Mouse (Mus musculus) myocyte (in vitro differentiated cells): ENCODE measurements around the gene Gm14443. TPM values are rescaled to one million over a fixed set of nuclear protein-coding genes. Genes with fewer than 3 reads are reported as not detected.
"Not testable (repeated sequence)": the region's sequence is repeated elsewhere in the genome, so short reads cannot be mapped to it uniquely, and the experiment has no call there.

Experiments
- H3K27me3 ChIP-seq: one replicate; pipeline ENCODE4 v1.6.1; 2011; ENCODE audit not compliant: control insufficient read depth, insufficient read depth, insufficient read length
- H3K36me3 ChIP-seq: one replicate; pipeline ENCODE4 v1.6.1; 2011; ENCODE audit not compliant: control insufficient read depth, insufficient read depth
- H3K4me2 ChIP-seq: one replicate; pipeline ENCODE4 v1.6.1; 2011; ENCODE audit warnings: low read depth, control low read depth
- H3K4me3 ChIP-seq: one replicate; pipeline ENCODE4 v1.5.1; 2011; ENCODE audit warnings: mild to moderate bottlenecking, control low read depth, moderate library complexity
- H3K79me2 ChIP-seq: one replicate; pipeline ENCODE4 v1.6.1; 2011; ENCODE audit not compliant: control insufficient read depth, insufficient read depth
- H3ac ChIP-seq: one replicate; pipeline ENCODE4 v1.6.1; 2011; ENCODE audit not compliant: control insufficient read depth, insufficient read length
- CEBPB ChIP-seq: IDR thresholded peaks from 2 replicates; pipeline ENCODE4 v1.6.1; 2011; ENCODE audit warnings: mild to moderate bottlenecking, moderate library complexity; ENCODE audit not compliant: poor library complexity, insufficient read depth, severe bottlenecking
- E2F4 ChIP-seq: IDR thresholded peaks from one replicate; pipeline ENCODE4 v1.6.1; 2011; ENCODE audit warnings: mild to moderate bottlenecking, control low read depth, moderate library complexity; ENCODE audit not compliant: insufficient read depth
- MAX ChIP-seq: IDR thresholded peaks from one replicate; pipeline ENCODE4 v1.6.1; 2011; ENCODE audit warnings: low read depth, mild to moderate bottlenecking, control low read depth
- MYOD1 ChIP-seq, 3 experiments: IDR thresholded peaks; one replicate each; pipeline ENCODE4 v1.6.1; 2011; ENCODE audit warnings: control low read depth in 2 of 3, low read depth in 2 of 3, mild to moderate bottlenecking in 2 of 3, moderate library complexity in 1 of 3; ENCODE audit not compliant: insufficient read length in 2 of 3, control insufficient read depth in 1 of 3
- POLR2A ChIP-seq: IDR thresholded peaks from one replicate; pipeline ENCODE4 v1.6.1; 2011; ENCODE audit warnings: low read depth, mild to moderate bottlenecking, control low read depth, moderate library complexity; ENCODE audit not compliant: insufficient read length
- POLR2AphosphoS2 ChIP-seq: IDR thresholded peaks from one replicate; pipeline ENCODE4 v1.6.1; 2011; ENCODE audit warnings: low read depth, control low read depth; ENCODE audit not compliant: insufficient read length
- REST ChIP-seq: IDR thresholded peaks from one replicate; pipeline ENCODE4 v1.6.1; 2011; ENCODE audit warnings: mild to moderate bottlenecking, control low read depth, moderate library complexity; ENCODE audit not compliant: insufficient read depth, insufficient read length
- SRF ChIP-seq: IDR thresholded peaks from one replicate; pipeline ENCODE4 v1.6.1; 2011; ENCODE audit warnings: low read depth; ENCODE audit not compliant: control insufficient read depth, insufficient read length
- USF1 ChIP-seq: IDR thresholded peaks from one replicate; pipeline ENCODE4 v1.6.1; 2011; ENCODE audit warnings: low read depth, mild to moderate bottlenecking, control low read depth, moderate library complexity
- polyA plus RNA-seq: library from polyadenylated mRNA; unstranded; fragments of >200 nt; fragmentation: generic; extraction: Trizol; gene quantifications from one replicate; pipeline ENCODE4 v1.2.1, GENCODE M21; 2012; ENCODE audit warnings: missing spikeins

Gene Gm14443
- polyA plus RNA-seq: 0.12 TPM

DNA sequence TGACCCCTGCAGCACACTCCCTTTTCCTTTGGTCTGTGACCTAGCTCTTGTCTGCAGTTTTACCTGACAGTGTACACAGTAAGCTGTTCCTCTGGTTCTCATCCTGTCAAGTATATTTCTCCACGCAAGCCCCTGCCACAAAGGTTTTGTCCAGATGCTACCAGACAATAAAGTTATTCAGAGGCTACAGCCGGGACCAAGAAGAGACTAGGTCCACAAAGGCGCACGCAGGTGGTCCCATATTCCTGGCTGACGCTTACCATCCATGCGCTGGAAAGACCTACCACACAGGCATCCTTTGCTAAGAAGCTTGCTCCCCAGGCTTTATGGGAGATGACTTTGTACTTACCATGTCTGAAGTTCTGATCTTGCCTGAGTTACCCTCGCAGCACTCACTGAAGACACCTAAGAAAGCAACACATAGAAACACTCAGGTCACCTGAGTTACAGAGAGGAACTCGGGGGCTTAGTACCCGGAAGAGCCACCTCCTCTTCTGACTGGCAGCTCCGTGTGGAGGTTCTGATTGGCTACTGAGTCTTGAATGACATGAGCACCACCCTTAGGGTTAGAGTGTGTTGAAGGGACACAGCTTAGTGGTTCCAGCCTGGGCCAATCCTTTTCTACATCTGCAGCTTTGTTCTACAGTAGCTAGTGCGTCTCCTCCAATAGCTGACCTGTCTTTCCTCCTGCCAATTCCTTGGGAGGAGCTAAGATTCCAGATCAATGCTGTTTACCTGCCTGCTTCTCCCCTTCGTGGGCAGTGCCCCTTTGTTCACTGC is at the start of gene Gm14443:
Gm14443 (minus strand) TSS at position 471 of the 780 bp plus-strand sequence.
- H3K79me2 ChIP-seq, H3K36me3 ChIP-seq, H3K27me3 ChIP-seq, H3ac ChIP-seq: not testable (repeated sequence)
- Histone ChIP-seq H3K4me2 (peak within 1 kb of the TSS; percentile 62), H3K4me3 (peak within 1 kb of the TSS; percentile 16)

- not testable (repeated sequence) for H3K36me3 ChIP-seq, H3K4me2 ChIP-seq, H3K79me2 ChIP-seq, H3K4me3 ChIP-seq, H3K27me3 ChIP-seq, H3ac ChIP-seq
Measured at GRCm38 (mm10) chr2:175206732-175207131, 31.1 kb upstream of the Gm14443 start, which contains the start of gene Gm14391. Gene Gm14391, minus strand, starts transcription at chr2:175206917.

- not testable (repeated sequence) for H3K79me2 ChIP-seq, H3K4me2 ChIP-seq, H3ac ChIP-seq, H3K36me3 ChIP-seq, H3K4me3 ChIP-seq, H3K27me3 ChIP-seq
Measured at GRCm38 (mm10) chr2:175179008-175179407, 3.3 kb upstream of the Gm14443 start.

DNA sequence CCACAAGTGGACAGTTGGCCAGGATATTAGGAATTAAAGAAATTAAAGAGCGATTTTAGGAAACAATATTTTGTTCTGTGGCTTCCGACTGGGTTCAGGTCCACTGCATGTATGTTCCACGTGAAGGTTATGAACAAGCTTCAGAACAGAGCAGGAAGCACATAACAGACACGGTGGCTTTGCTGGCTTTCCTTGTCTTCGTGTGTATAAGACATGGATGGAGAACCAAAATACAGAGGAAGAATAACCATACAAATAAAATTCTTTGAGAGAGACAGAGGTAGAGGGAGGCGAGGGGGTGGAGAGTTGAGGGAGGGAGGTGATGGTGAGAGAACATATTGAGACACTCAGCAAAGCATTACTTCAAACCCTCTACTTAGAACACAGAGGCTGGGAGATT is 641 bp upstream of the Gm14443 start:
- Histone ChIP-seq H3K4me3 (peak overlapping the region; percentile 16), H3K79me2 (no peaks in the 10 kb centered on the region), H3K4me2 (peak overlapping the region; percentile 62), H3K27me3 (no peaks in the 10 kb centered on the region), H3K36me3 (no peaks in the 10 kb centered on the region), H3ac (no peak overlapping the region)
- TF ChIP-seq E2F4 (no peak), CEBPB (no peak), USF1 (no peak), POLR2AphosphoS2 (no peak)

DNA sequence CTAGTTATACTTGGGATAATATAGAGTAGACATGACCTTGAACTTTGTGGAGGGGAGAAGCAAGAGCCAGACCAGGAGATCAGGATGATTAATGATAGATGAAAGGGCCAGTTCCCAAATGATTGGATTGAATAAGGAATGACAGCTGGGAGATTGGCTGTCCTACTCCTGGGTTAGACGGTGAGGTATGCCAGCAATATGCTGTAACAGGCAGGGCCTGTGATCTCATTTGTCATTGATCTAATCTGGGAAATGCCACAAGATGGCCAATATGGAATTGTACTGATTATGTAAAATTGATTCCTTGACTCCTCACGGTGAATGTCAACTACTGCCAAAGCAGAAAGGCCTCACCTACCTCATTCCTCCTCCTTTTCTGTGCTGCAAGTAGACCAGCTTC is 1.6 kb downstream of the Gm14443 start:
- H3K4me3 ChIP-seq, H3K4me2 ChIP-seq, H3K36me3 ChIP-seq, H3K27me3 ChIP-seq, H3K79me2 ChIP-seq, H3ac ChIP-seq: not testable (repeated sequence)

GRCm38 (mm10) chr2:175172906-175173595 is 2.6 kb downstream of the Gm14443 start:
- H3K36me3 ChIP-seq, H3K4me2 ChIP-seq, H3K4me3 ChIP-seq, H3K27me3 ChIP-seq, H3K79me2 ChIP-seq, H3ac ChIP-seq: not testable (repeated sequence)

DNA sequence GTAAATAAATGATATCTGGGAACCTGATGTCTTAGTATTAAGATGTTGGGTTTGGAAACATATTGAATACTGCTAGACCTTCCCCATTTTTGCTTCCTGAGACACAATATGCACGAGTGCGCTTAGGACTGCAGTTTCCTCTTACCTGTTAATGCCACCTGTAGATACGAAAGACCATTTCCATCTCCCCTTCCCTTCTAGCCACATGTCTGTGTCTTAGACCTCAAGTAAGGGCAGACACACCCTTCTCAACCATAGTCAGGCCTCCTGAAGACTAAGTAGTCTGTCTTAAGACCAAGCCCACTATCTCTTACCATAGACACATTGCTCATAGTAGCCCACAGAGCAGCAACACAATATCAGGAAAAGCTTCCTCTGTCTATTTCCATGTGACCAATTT is 3.5 kb downstream of the Gm14443 start:
- no peak overlapping the region for H3ac ChIP-seq
- H3K27me3 ChIP-seq: no peaks in the 10 kb centered on the region
- H3K79me2 ChIP-seq: no peaks in the 10 kb centered on the region
- no peaks in the 10 kb centered on the region for H3K36me3 ChIP-seq
- no peak overlapping the region for H3K4me3 ChIP-seq
- no peak overlapping the region for H3K4me2 ChIP-seq
- no peak for TF ChIP-seq MAX
- TF ChIP-seq SRF: no peak
- TF ChIP-seq POLR2A: no peak
- no peak for TF ChIP-seq REST
- TF ChIP-seq USF1: no peak
- no peak for TF ChIP-seq CEBPB
- no peak for TF ChIP-seq MYOD1 (IDR thresholded peaks at IDR 0.05; ENCODE audit: control insufficient read depth in 1 of 3, insufficient read length in 2 of 3, low read depth in 2 of 3)
- TF ChIP-seq E2F4: no peak
- TF ChIP-seq POLR2AphosphoS2: no peak

DNA sequence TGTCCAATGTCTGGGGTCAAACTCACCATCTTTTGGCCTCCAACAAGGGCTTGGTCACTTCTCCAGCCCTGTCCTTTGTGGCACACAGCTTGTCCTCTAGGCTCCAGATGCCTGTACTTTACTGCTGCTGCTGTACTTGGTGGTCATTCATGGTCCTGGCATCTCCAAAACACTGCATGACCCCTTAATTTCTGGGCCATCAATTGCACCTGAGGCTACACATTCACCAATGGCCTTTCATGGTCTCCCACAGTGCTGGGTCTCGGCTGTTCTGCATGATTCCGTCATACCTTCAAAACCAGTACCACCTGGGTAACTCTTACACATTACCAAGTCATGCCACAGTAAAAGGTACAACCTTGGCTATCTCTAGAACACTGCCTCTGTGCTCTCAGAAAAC is 8.8 kb downstream of the Gm14443 start:
- not testable (repeated sequence) for H3K27me3 ChIP-seq

GRCm38 (mm10) chr2:175165110-175165509 is 10.6 kb downstream of the Gm14443 start:
- H3K4me3 ChIP-seq, H3K79me2 ChIP-seq, H3ac ChIP-seq, H3K27me3 ChIP-seq, H3K36me3 ChIP-seq, H3K4me2 ChIP-seq: not testable (repeated sequence)

More for the DNA sequence above, 8.8 kb downstream of the Gm14443 start:
- not testable (repeated sequence) for H3K4me3 ChIP-seq, H3K4me2 ChIP-seq, H3K36me3 ChIP-seq, H3ac ChIP-seq, H3K79me2 ChIP-seq

- not testable (repeated sequence) for H3K79me2 ChIP-seq, H3K4me2 ChIP-seq
Measured at GRCm38 (mm10) chr2:175161438-175161837, 14.2 kb downstream of the Gm14443 start.

More at GRCm38 (mm10) chr2:175161438-175161837, 14.2 kb downstream of the Gm14443 start:
- H3K4me3 ChIP-seq, H3K36me3 ChIP-seq, H3K27me3 ChIP-seq, H3ac ChIP-seq: not testable (repeated sequence)
